Mouse (Mus musculus): ENCODE results near the gene Atp5s. TPM values are rescaled to one million over a fixed set of nuclear protein-coding genes. Genes with fewer than 3 reads are reported as not detected.

Gene Atp5s
- polyA plus RNA-seq, 1 experiment from 2014 or later = 30.0 TPM

GRCm38 (mm10) chr12:69761603-69762002 lies 36.9 kb downstream of the Atp5s start:
- WGBS = 61% methylated on average over 2 of the region's 2 CpGs
- Histone ChIP-seq H3K27me3 (no peaks in the 10 kb centered on the region), H3K36me3 (no peaks in the 10 kb centered on the region), H3K4me1 (peaks cover 36% of the 10 kb centered on the region), H3K4me2 (no peak overlapping the region), H3K9ac (no peak overlapping the region), H3K27ac (no peak overlapping the region), H3K4me3 (no peak overlapping the region), H3K9me3 (no peaks in the 10 kb centered on the region)
- no peak for ATAC-seq (ENCODE audit: borderline replicate concordance, extremely low read depth, low FRiP score, low TSS enrichment)

- no peaks in the 10 kb centered on the region for H3K9me3 ChIP-seq
- no peak overlapping the region for H3K4me2 ChIP-seq
- H3K27ac ChIP-seq = no peak overlapping the region
- H3K4me1 ChIP-seq = peaks cover 12% of the 10 kb centered on the region; the same call in 1 of the 2 replicates
- 55% methylated on average over 9 of the region's 9 CpGs for WGBS
- H3K9ac ChIP-seq = no peak overlapping the region
- H3K36me3 ChIP-seq = no peaks in the 10 kb centered on the region
- no peaks in the 10 kb centered on the region for H3K27me3 ChIP-seq
- ATAC-seq (ENCODE audit: borderline replicate concordance, extremely low read depth, low FRiP score, low TSS enrichment) = no peak
- no peak overlapping the region for H3K4me3 ChIP-seq
Measured at GRCm38 (mm10) chr12:69765543-69765942, 40.8 kb downstream of the Atp5s start.

GRCm38 (mm10) chr12:69766185-69766904 lies 41.6 kb downstream of the Atp5s start:
- no peak for ATAC-seq (ENCODE audit: borderline replicate concordance, extremely low read depth, low FRiP score, low TSS enrichment)
- WGBS = 64% methylated on average over 10 of the region's 10 CpGs
- Histone ChIP-seq H3K36me3 (no peaks in the 10 kb centered on the region), H3K27me3 (no peaks in the 10 kb centered on the region), H3K4me1 (peaks cover 7% of the 10 kb centered on the region; the same call in 1 of the 2 replicates), H3K9me3 (no peaks in the 10 kb centered on the region), H3K4me2 (no peak overlapping the region), H3K9ac (no peak overlapping the region), H3K27ac (no peak overlapping the region), H3K4me3 (no peak overlapping the region)

- ATAC-seq (ENCODE audit: borderline replicate concordance, extremely low read depth, low FRiP score, low TSS enrichment) = no peak
- H3K9ac ChIP-seq = no peak overlapping the region
- H3K4me1 ChIP-seq = peaks cover 12% of the 10 kb centered on the region; the same call in 1 of the 2 replicates
- no peaks in the 10 kb centered on the region for H3K36me3 ChIP-seq
- WGBS = 50% methylated on average over 9 of the region's 9 CpGs
- no peak overlapping the region for H3K27ac ChIP-seq
- H3K4me2 ChIP-seq = no peak overlapping the region
- H3K9me3 ChIP-seq = no peaks in the 10 kb centered on the region
- H3K4me3 ChIP-seq = no peak overlapping the region
- H3K27me3 ChIP-seq = no peaks in the 10 kb centered on the region
Measured at GRCm38 (mm10) chr12:69767476-69768258, 42.9 kb downstream of the Atp5s start.

GRCm38 (mm10) chr12:69768841-69769240 lies 44.1 kb downstream of the Atp5s start:
- no peak overlapping the region for H3K4me2 ChIP-seq
- no peaks in the 10 kb centered on the region for H3K36me3 ChIP-seq
- no peaks in the 10 kb centered on the region for H3K27me3 ChIP-seq
- H3K27ac ChIP-seq = no peak overlapping the region
- peaks cover 12% of the 10 kb centered on the region; the same call in 1 of the 2 replicates for H3K4me1 ChIP-seq
- no peak for ATAC-seq (ENCODE audit: borderline replicate concordance, extremely low read depth, low FRiP score, low TSS enrichment)
- 78% methylated on average over 2 of the region's 2 CpGs for WGBS
- H3K9me3 ChIP-seq = no peaks in the 10 kb centered on the region
- H3K9ac ChIP-seq = no peak overlapping the region
- no peak overlapping the region for H3K4me3 ChIP-seq

- H3K36me3 ChIP-seq = no peaks in the 10 kb centered on the region
- no peak overlapping the region for H3K4me3 ChIP-seq
- H3K27me3 ChIP-seq = no peaks in the 10 kb centered on the region
- 0 out of 2 replicates have a peak, but pooled peaks have one; percentile 31 for ATAC-seq (ENCODE audit: borderline replicate concordance, extremely low read depth, low FRiP score, low TSS enrichment)
- 41% methylated on average over 11 of the region's 11 CpGs for WGBS
- H3K27ac ChIP-seq = peak overlapping the region; percentile 49; the same call in 1 of the 2 replicates
- H3K9ac ChIP-seq = no peak overlapping the region
- H3K9me3 ChIP-seq = no peaks in the 10 kb centered on the region
- H3K4me1 ChIP-seq = peaks cover 15% of the 10 kb centered on the region
- peak overlapping the region; percentile 17; the same call in 1 of the 2 replicates for H3K4me2 ChIP-seq
Measured at GRCm38 (mm10) chr12:69776607-69777340, 52.0 kb downstream of the Atp5s start.

GRCm38 (mm10) chr12:69777341-69777730 lies 52.6 kb downstream of the Atp5s start:
- 79% methylated on average over 6 of the region's 6 CpGs for WGBS
- Histone ChIP-seq H3K9me3 (no peaks in the 10 kb centered on the region), H3K27me3 (no peaks in the 10 kb centered on the region), H3K36me3 (no peaks in the 10 kb centered on the region), H3K4me1 (peaks cover 11% of the 10 kb centered on the region), H3K27ac (no peak overlapping the region), H3K4me2 (no peak overlapping the region), H3K4me3 (no peak overlapping the region), H3K9ac (no peak overlapping the region)
- ATAC-seq (ENCODE audit: borderline replicate concordance, extremely low read depth, low FRiP score, low TSS enrichment) = no peak

- 68% methylated on average over 2 of the region's 2 CpGs for WGBS
- H3K27ac ChIP-seq = no peak overlapping the region
- H3K27me3 ChIP-seq = no peaks in the 10 kb centered on the region
- H3K4me3 ChIP-seq = no peak overlapping the region
- peaks cover 11% of the 10 kb centered on the region for H3K4me1 ChIP-seq
- H3K36me3 ChIP-seq = no peaks in the 10 kb centered on the region
- no peak overlapping the region for H3K9ac ChIP-seq
- H3K4me2 ChIP-seq = no peak overlapping the region
- no peak for ATAC-seq (ENCODE audit: borderline replicate concordance, extremely low read depth, low FRiP score, low TSS enrichment)
- H3K9me3 ChIP-seq = no peaks in the 10 kb centered on the region
Measured at GRCm38 (mm10) chr12:69777957-69778356, 53.2 kb downstream of the Atp5s start.

GRCm38 (mm10) chr12:69781480-69781879 lies 56.7 kb downstream of the Atp5s start:
- no peak overlapping the region for H3K4me3 ChIP-seq
- no peaks in the 10 kb centered on the region for H3K27me3 ChIP-seq
- H3K4me1 ChIP-seq = peaks cover 7% of the 10 kb centered on the region
- no peak overlapping the region for H3K9ac ChIP-seq
- no peaks in the 10 kb centered on the region for H3K9me3 ChIP-seq
- no peak overlapping the region for H3K27ac ChIP-seq
- 87% methylated on average over 8 of the region's 8 CpGs for WGBS
- H3K4me2 ChIP-seq = no peak overlapping the region
- H3K36me3 ChIP-seq = no peaks in the 10 kb centered on the region
- ATAC-seq (ENCODE audit: borderline replicate concordance, extremely low read depth, low FRiP score, low TSS enrichment) = no peak

GRCm38 (mm10) chr12:69781935-69782650 lies 57.3 kb downstream of the Atp5s start:
- Histone ChIP-seq H3K9ac (no peak overlapping the region), H3K27me3 (no peaks in the 10 kb centered on the region), H3K4me1 (peaks cover under 1% of the 10 kb centered on the region; the same call in 1 of the 2 replicates), H3K36me3 (no peaks in the 10 kb centered on the region), H3K9me3 (no peaks in the 10 kb centered on the region), H3K27ac (no peak overlapping the region), H3K4me2 (no peak overlapping the region), H3K4me3 (no peak overlapping the region)
- no peak for ATAC-seq (ENCODE audit: borderline replicate concordance, extremely low read depth, low FRiP score, low TSS enrichment)
- 70% methylated on average over 10 of the region's 10 CpGs for WGBS
